ENCODE assay signal across 17 mouse cellular contexts in the genomic region with DNA sequence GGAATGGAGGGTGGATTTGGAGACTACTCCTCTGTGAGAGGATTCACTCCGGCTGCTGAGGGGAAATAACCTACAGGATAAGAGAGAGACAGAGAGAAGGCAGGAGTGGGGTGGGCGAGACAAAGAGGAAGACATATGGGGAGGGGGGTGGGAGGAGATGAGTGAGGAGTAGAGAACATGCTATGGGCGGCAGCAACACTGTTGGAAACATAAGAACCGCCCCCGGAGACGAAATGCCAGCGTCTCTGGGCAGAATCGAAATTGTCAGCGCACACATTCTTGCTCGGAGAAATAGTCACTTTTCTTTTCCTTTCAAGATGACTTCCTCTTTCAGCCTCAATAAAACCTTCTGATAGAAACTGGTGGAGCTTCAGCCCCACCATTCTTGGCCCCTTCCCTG.
DNase-seq lines count a peak whose midpoint lies in the region; ATAC-seq and TF ChIP-seq lines count a peak whose summit lies in the region.
"Had no signal": no experiment of that assay in that cellular context is flagged by ENCODE, and none has a peak within 500 bp of the region (broad histone marks: within the 10 kb centered on the region; RNA-seq: fewer than 3 reads in every experiment).

No protein-coding gene starts in this region.

- H3K27ac ChIP-seq in olfactory bulb, adult 2 months (ENCODE audit: insufficient read depth, low read depth, low read length): peak overlapping the region; percentile 74
- H3K27ac ChIP-seq in intestine, postnatal 0 days (ENCODE audit: low read depth, low read length): no peak overlapping the region
- H3K27ac ChIP-seq: forebrain, embryonic 15.5 days; hindbrain, embryonic 12.5 days; intestine, embryonic 15.5 days; kidney, postnatal 0 days; liver, embryonic 13.5 days had no signal

- TF ChIP-seq POLR2A in olfactory bulb, adult 2 months (IDR thresholded peaks at IDR 0.05; ENCODE audit: insufficient read depth, low read depth, low read length): no peak

- H3K27me3 ChIP-seq in intestine, postnatal 0 days (replicated peaks; ENCODE audit: control insufficient read depth, insufficient read depth, low read length): no peaks in the 10 kb centered on the region
- H3K27me3 ChIP-seq: forebrain, embryonic 15.5 days; hindbrain, embryonic 12.5 days; intestine, embryonic 15.5 days; liver, embryonic 13.5 days; megakaryocyte, embryonic 14.5 days had no signal

- 32% methylated on average over 10 of the region's 10 CpGs for WGBS in olfactory bulb, adult 2 months
- WGBS in intestine, postnatal 0 days: 76% methylated on average over 10 of the region's 10 CpGs

- no peak overlapping the region for H3K4me2 ChIP-seq in intestine, postnatal 0 days (replicated peaks; ENCODE audit: low read depth)
- H3K4me2 ChIP-seq: forebrain, embryonic 15.5 days; hindbrain, embryonic 12.5 days; intestine, embryonic 15.5 days; liver, embryonic 13.5 days had no signal

- ATAC-seq in intestine, postnatal 0 days: no peak
- ATAC-seq: CD4-positive, CD25-positive, alpha-beta regulatory T cell, adult 4 months; forebrain, embryonic 15.5 days; intestine, embryonic 15.5 days; lung, postnatal 0 days had no signal

- peak; percentile 86 for DNase-seq in right cerebral cortex, adult 18-20 months
- DNase-seq in right cerebral cortex, postnatal 4 days: no peak
- peak; percentile 64 to 70 for DNase-seq in layer of hippocampus, adult 8-10 months (ENCODE audit: low spot score in 2 of 2)
- no peak for DNase-seq in cerebellum, adult 9-11 months
- no peak for DNase-seq in thymus, postnatal 10 days (ENCODE audit: low spot score in 2 of 2)
- DNase-seq: adrenal gland, adult 8-10 months; cerebellum, adult 2 months; liver, embryonic 13.5 days had no signal

- H3K4me3 ChIP-seq in olfactory bulb, adult 2 months (ENCODE audit: insufficient read depth, low read depth, low read length): no peak overlapping the region
- no peak overlapping the region for H3K4me3 ChIP-seq in intestine, postnatal 0 days (ENCODE audit: low read depth, low read length)
- H3K4me3 ChIP-seq: forebrain, embryonic 15.5 days; hindbrain, embryonic 12.5 days; intestine, embryonic 15.5 days; liver, embryonic 13.5 days; megakaryocyte, embryonic 14.5 days had no signal

- no peak for TF ChIP-seq CTCF in olfactory bulb, adult 2 months (IDR thresholded peaks at IDR 0.05; ENCODE audit: insufficient read depth, low read depth, low read length)
- no peak for TF ChIP-seq CTCF in intestine, postnatal 0 days (IDR thresholded peaks at IDR 0.05; ENCODE audit: low read depth)

- no peaks in the 10 kb centered on the region for H3K9me3 ChIP-seq in intestine, postnatal 0 days (ENCODE audit: control insufficient read depth)
- H3K9me3 ChIP-seq: forebrain, embryonic 15.5 days; hindbrain, embryonic 12.5 days; intestine, embryonic 15.5 days; liver, embryonic 13.5 days had no signal

- H3K9ac ChIP-seq in intestine, postnatal 0 days (ENCODE audit: low read depth, low read length): no peak overlapping the region
- H3K9ac ChIP-seq: forebrain, embryonic 15.5 days; hindbrain, embryonic 12.5 days; intestine, embryonic 15.5 days; liver, embryonic 13.5 days had no signal

- peaks cover 21% of the 10 kb centered on the region for H3K4me1 ChIP-seq in olfactory bulb, adult 2 months (ENCODE audit: control insufficient read depth, insufficient read depth, low read length)
- H3K4me1 ChIP-seq in intestine, postnatal 0 days (replicated peaks; ENCODE audit: control insufficient read depth, insufficient read depth, low read length): no peaks in the 10 kb centered on the region
- H3K4me1 ChIP-seq: hindbrain, embryonic 12.5 days; intestine, embryonic 15.5 days; liver, embryonic 13.5 days; megakaryocyte, embryonic 14.5 days had no signal

- no peaks in the 10 kb centered on the region for H3K36me3 ChIP-seq in intestine, postnatal 0 days (ENCODE audit: control insufficient read depth, insufficient read depth)
- H3K36me3 ChIP-seq: forebrain, embryonic 15.5 days; hindbrain, embryonic 12.5 days; intestine, embryonic 15.5 days; liver, embryonic 13.5 days had no signal

Comparison
In these comparisons a context has a peak if more than half of its experiments do, and no peak if none do; other contexts are left out.
1. DNase-seq: peak in right cerebral cortex, adult 18-20 months (single experiment) and layer of hippocampus, adult 8-10 months (2 of 2); none in right cerebral cortex, postnatal 4 days (single experiment), cerebellum, adult 9-11 months (single experiment) and thymus, postnatal 10 days (0 of 2).